Mouse (Mus musculus) C2C12 (cell line): ENCODE data around the gene Zfp948.

Experiments used
- CTCF ChIP-seq: IDR thresholded peaks from one replicate; pipeline ENCODE4 v1.5.1; 2011; ENCODE audit not compliant: control insufficient read depth, insufficient read depth, insufficient read length
- MAX ChIP-seq: IDR thresholded peaks from one replicate; pipeline ENCODE4 v1.6.1; 2011; ENCODE audit warnings: mild to moderate bottlenecking, control low read depth
- MYOD1 ChIP-seq: IDR thresholded peaks from one replicate; pipeline ENCODE4 v1.6.1; 2011; ENCODE audit warnings: low read depth; ENCODE audit not compliant: control insufficient read depth, insufficient read length

- TF ChIP-seq CTCF (no peak), MYOD1 (no peak), MAX (no peak)
Measured at GRCm38 (mm10) chr17:21533961-21534360, 32.8 kb upstream of the Zfp948 start.
